Mouse (Mus musculus) liver, embryonic 11.5 days (tissue): ENCODE results near the gene Poldip3. TPM values are rescaled to one million over a fixed set of nuclear protein-coding genes. Genes with fewer than 3 reads are reported as not detected.

Experiments used
- ATAC-seq: fragments of 200-750 bp; cut with Nextera tagmentation; replicated peaks from 2 replicates; pipeline ENCODE4 v1.8.0; 2017; ENCODE audit warnings: moderate number of reproducible peaks, mild to moderate bottlenecking, moderate TSS enrichment, moderate library complexity; ENCODE audit not compliant: low FRiP score
- DNase-seq: peaks from one replicate; pipeline ENCODE4 v3.0.0-alpha.2; 2017; ENCODE audit warnings: low spot score
- H3K27ac ChIP-seq: fragments of 300-500 bp; sonication (generic); 2 replicates; pipeline ENCODE4 v1.5.1; 2014; ENCODE audit warnings: mild to moderate bottlenecking, low read depth, low read length, control low read depth
- H3K27me3 ChIP-seq: fragments of 300-500 bp; sonication (generic); replicated peaks from 2 replicates; pipeline ENCODE4 v1.6.1; 2014; ENCODE audit warnings: low read length, mixed read lengths; ENCODE audit not compliant: control insufficient read depth, insufficient read depth
- H3K36me3 ChIP-seq: fragments of 300-500 bp; sonication (generic); 2 replicates; pipeline ENCODE4 v1.6.1; 2014; ENCODE audit warnings: mild to moderate bottlenecking, low read length, moderate library complexity, mixed read lengths; ENCODE audit not compliant: control insufficient read depth, insufficient read depth
- H3K4me1 ChIP-seq: fragments of 300-500 bp; sonication (generic); replicated peaks from 2 replicates; pipeline ENCODE4 v1.6.1; 2014; ENCODE audit warnings: low read length, mixed read lengths; ENCODE audit not compliant: control insufficient read depth, insufficient read depth
- H3K4me2 ChIP-seq: fragments of 300-500 bp; sonication (generic); 2 replicates; pipeline ENCODE4 v1.6.1; 2014; ENCODE audit warnings: mild to moderate bottlenecking, control low read depth, moderate library complexity
- H3K4me3 ChIP-seq: fragments of 300-500 bp; sonication (generic); 2 replicates; pipeline ENCODE4 v1.5.1; 2014; ENCODE audit warnings: low read depth, low read length, control low read depth
- H3K9ac ChIP-seq: fragments of 300-500 bp; sonication (generic); 2 replicates; pipeline ENCODE4 v1.6.1; 2014; ENCODE audit warnings: low read depth, low read length, control low read depth
- H3K9me3 ChIP-seq: fragments of 300-500 bp; sonication (generic); 2 replicates; pipeline ENCODE4 v1.6.1; 2016; ENCODE audit warnings: low read length, inconsistent platforms, mixed read lengths; ENCODE audit not compliant: control insufficient read depth
- WGBS: fragments of 180-500 bp; shearing (Covaris S2); extraction: QIAGEN DNeasy Blood & Tissue Kit; methylation state at CpG from one replicate; pipeline ENCODE4 v1.1.7; 2014; 5-methylcytosine and 5-hydroxymethylcytosine counted together
- polyA plus RNA-seq: library from polyadenylated mRNA; unstranded; fragments of >200 nt; fragmentation: Nextera tagmentation; extraction: Ambion mirVana; gene quantifications from 2 replicates; pipeline ENCODE4 v1.2.1, GENCODE M21; 2014

The Poldip3 gene
- polyA plus RNA-seq, 1 experiment from 2014 or later: 117 TPM

- Histone ChIP-seq H3K9me3 (no peaks in the 10 kb centered on the region), H3K4me3 (peak within 1 kb of the TSS; percentile 3; the same call in 1 of the 2 replicates), H3K9ac (no peak within 1 kb of the TSS), H3K27me3 (peaks cover 12% of the 10 kb centered on the region), H3K4me1 (0 out of 2 replicates have a peak, but pooled peaks cover 4% of the 10 kb centered on the region), H3K36me3 (no peaks in the 10 kb centered on the region), H3K4me2 (peak within 1 kb of the TSS; percentile 47), H3K27ac (no peak within 1 kb of the TSS)
- no peak for ATAC-seq
- DNase-seq: no peak
- WGBS: 25% methylated on average over 7 of the region's 7 CpGs
These were observed 59.9 kb downstream of the Poldip3 start, which contains the start of gene Serhl for GRCm38 (mm10) chr15:83089429-83089605. Serhl (plus strand) TSS chr15:83089506.

GRCm38 (mm10) chr15:83088495-83089428 is 60.4 kb downstream of the Poldip3 start:
- no peaks in the 10 kb centered on the region for H3K9me3 ChIP-seq
- H3K4me1 ChIP-seq: 0 out of 2 replicates have a peak, but pooled peaks cover 4% of the 10 kb centered on the region
- peaks cover 12% of the 10 kb centered on the region for H3K27me3 ChIP-seq
- H3K4me2 ChIP-seq: peak overlapping the region; percentile 47
- H3K9ac ChIP-seq: no peak overlapping the region
- WGBS: 9% methylated on average over 26 of the region's 27 CpGs
- no peak overlapping the region for H3K27ac ChIP-seq
- DNase-seq (no peak), ATAC-seq (0 out of 2 replicates have a peak, but pooled peaks have one; percentile 51)
- no peaks in the 10 kb centered on the region for H3K36me3 ChIP-seq
- H3K4me3 ChIP-seq: peak overlapping the region; percentile 3; the same call in 1 of the 2 replicates

GRCm38 (mm10) chr15:83086636-83087328 is 62.4 kb downstream of the Poldip3 start:
- Histone ChIP-seq H3K36me3 (no peaks in the 10 kb centered on the region), H3K4me2 (no peak overlapping the region), H3K9me3 (no peaks in the 10 kb centered on the region), H3K4me3 (no peak overlapping the region), H3K27ac (no peak overlapping the region), H3K4me1 (0 out of 2 replicates have a peak, but pooled peaks cover 4% of the 10 kb centered on the region), H3K27me3 (peaks cover 17% of the 10 kb centered on the region), H3K9ac (no peak overlapping the region)
- DNase-seq: no peak
- WGBS: 54% methylated on average over 13 of the region's 13 CpGs
- ATAC-seq: peak; percentile 42; the same call in 1 of the 2 replicates

- DNase-seq: peak; percentile 49
- Histone ChIP-seq H3K9me3 (no peaks in the 10 kb centered on the region), H3K27ac (no peak overlapping the region), H3K4me3 (no peak overlapping the region), H3K4me1 (0 out of 2 replicates have a peak, but pooled peaks cover 4% of the 10 kb centered on the region), H3K9ac (no peak overlapping the region), H3K4me2 (no peak overlapping the region), H3K27me3 (peaks cover 17% of the 10 kb centered on the region), H3K36me3 (no peaks in the 10 kb centered on the region)
- peak; percentile 37; the same call in 1 of the 2 replicates for ATAC-seq
- WGBS: 31% methylated on average over 7 of the region's 7 CpGs
These were observed 63.3 kb downstream of the Poldip3 start for GRCm38 (mm10) chr15:83085901-83086300.

- no peak overlapping the region for H3K4me3 ChIP-seq
- ATAC-seq (no peak), DNase-seq (no peak)
- peaks cover 9% of the 10 kb centered on the region for H3K27me3 ChIP-seq
- no peak overlapping the region for H3K27ac ChIP-seq
- no peak overlapping the region for H3K4me2 ChIP-seq
- H3K4me1 ChIP-seq: 0 out of 2 replicates have a peak, but pooled peaks cover 4% of the 10 kb centered on the region
- 70% methylated on average over 13 of the region's 13 CpGs for WGBS
- no peaks in the 10 kb centered on the region for H3K36me3 ChIP-seq
- no peaks in the 10 kb centered on the region for H3K9me3 ChIP-seq
- no peak overlapping the region for H3K9ac ChIP-seq
These were observed 65.1 kb downstream of the Poldip3 start for GRCm38 (mm10) chr15:83084022-83084640.

- no peaks in the 10 kb centered on the region for H3K36me3 ChIP-seq
- ATAC-seq (no peak), DNase-seq (no peak)
- no peak overlapping the region for H3K4me3 ChIP-seq
- H3K9me3 ChIP-seq: no peaks in the 10 kb centered on the region
- no peak overlapping the region for H3K27ac ChIP-seq
- H3K27me3 ChIP-seq: peaks cover 8% of the 10 kb centered on the region
- no peak overlapping the region for H3K4me2 ChIP-seq
- 68% methylated on average over 5 of the region's 5 CpGs for WGBS
- H3K9ac ChIP-seq: no peak overlapping the region
- 0 out of 2 replicates have a peak, but pooled peaks cover 2% of the 10 kb centered on the region for H3K4me1 ChIP-seq
These were observed 65.7 kb downstream of the Poldip3 start for GRCm38 (mm10) chr15:83083530-83083929.

Other genes starting within 250 kb of the Poldip3 start
- gene Tcf20, start 161.5 kb downstream of the Poldip3 start, polyA plus RNA-seq: 6.4 and 7.1 TPM in 2 replicates
- 6.6 and 7.4 TPM in 2 replicates for gene Nfam1, start 116.1 kb downstream of the Poldip3 start, polyA plus RNA-seq
- gene Serhl, start 59.9 kb downstream of the Poldip3 start, polyA plus RNA-seq: 45.8 and 49.4 TPM in 2 replicates
- 71.1 and 77.6 TPM in 2 replicates for gene Rrp7a, start 26.6 kb downstream of the Poldip3 start, polyA plus RNA-seq
- 210 and 219 TPM in 2 replicates for gene Cyb5r3, start 23.2 kb upstream of the Poldip3 start, polyA plus RNA-seq
- 0.12 TPM in 1 of 2 replicates, not detected in the other for gene A4galt, start 102.4 kb upstream of the Poldip3 start, polyA plus RNA-seq
- 26.3 and 26.7 TPM in 2 replicates for gene Arfgap3, start 200.9 kb upstream of the Poldip3 start, polyA plus RNA-seq